Mouse (Mus musculus): Measurements from ENCODE around the gene Slc39a13. TPM values are rescaled to one million over a fixed set of nuclear protein-coding genes. Genes with fewer than 3 reads are reported as not detected.
"Not testable (repeated sequence)": the region's sequence is repeated elsewhere in the genome, so short reads cannot be mapped to it uniquely, and the experiment has no call there.

The Slc39a13 gene
- polyA plus RNA-seq, 1 experiment from 2014 or later: 19.7 TPM

DNA sequence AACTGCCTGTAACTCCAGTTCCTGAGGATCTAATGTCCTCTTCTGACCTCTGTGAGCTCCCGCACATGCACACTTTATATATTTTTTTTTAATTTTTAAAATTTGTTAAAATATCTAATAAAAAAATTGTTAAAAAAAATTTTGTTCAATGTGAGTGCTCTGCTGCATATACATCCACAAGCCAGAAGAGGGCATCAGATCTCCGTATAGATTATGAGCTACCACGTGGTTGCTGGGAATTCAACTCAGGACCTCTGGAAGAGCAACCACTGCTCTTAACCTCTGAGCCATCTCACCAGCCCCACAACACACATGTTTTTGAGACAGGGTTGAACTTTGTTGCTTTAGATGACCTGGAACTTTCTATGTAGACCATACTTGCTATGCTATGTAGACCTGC, 37.2 kb downstream of the Slc39a13 start:
- Histone ChIP-seq H3K9me3 (replicated peaks) (no peaks in the 10 kb centered on the region), H3K4me3 (no peak overlapping the region), H3K27ac (no peak overlapping the region), H3K4me1 (no peaks in the 10 kb centered on the region), H3K4me2 (no peak overlapping the region), H3K9ac (no peak overlapping the region), H3K27me3 (no peaks in the 10 kb centered on the region), H3K36me3 (ENCODE audit: poor library complexity, severe bottlenecking) (no peaks in the 10 kb centered on the region)
- WGBS: 19% methylated on average over 3 of the region's 3 CpGs
- no peak for ATAC-seq

DNA sequence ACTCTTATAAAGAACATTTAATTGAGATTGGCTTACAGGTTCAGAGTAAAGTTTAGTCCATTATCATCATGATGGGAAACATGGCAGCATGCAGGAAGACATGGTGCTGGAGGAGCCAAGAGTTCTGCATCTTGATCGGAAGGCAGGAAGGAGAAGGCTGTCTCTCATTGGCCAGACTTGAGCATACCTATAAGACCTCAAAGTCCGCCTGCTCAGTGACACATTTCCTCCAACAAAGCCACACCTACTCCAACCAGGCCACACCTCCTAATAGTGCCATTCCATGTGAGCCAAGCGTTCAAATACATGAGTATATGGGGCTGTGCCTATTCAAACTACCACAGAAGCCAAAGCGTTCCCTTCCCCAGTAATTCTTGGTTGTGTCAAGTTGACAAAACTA, 39.0 kb downstream of the Slc39a13 start:
- no peaks in the 10 kb centered on the region for H3K36me3 ChIP-seq (ENCODE audit: poor library complexity, severe bottlenecking)
- H3K9ac ChIP-seq: no peak overlapping the region
- H3K9me3 ChIP-seq (replicated peaks): no peaks in the 10 kb centered on the region
- no peak overlapping the region for H3K27ac ChIP-seq
- no peak overlapping the region for H3K4me2 ChIP-seq
- ATAC-seq: no peak
- H3K4me3 ChIP-seq: no peak overlapping the region
- no peaks in the 10 kb centered on the region for H3K4me1 ChIP-seq
- H3K27me3 ChIP-seq: no peaks in the 10 kb centered on the region
- WGBS: 80% methylated on average over 4 of the region's 4 CpGs

DNA sequence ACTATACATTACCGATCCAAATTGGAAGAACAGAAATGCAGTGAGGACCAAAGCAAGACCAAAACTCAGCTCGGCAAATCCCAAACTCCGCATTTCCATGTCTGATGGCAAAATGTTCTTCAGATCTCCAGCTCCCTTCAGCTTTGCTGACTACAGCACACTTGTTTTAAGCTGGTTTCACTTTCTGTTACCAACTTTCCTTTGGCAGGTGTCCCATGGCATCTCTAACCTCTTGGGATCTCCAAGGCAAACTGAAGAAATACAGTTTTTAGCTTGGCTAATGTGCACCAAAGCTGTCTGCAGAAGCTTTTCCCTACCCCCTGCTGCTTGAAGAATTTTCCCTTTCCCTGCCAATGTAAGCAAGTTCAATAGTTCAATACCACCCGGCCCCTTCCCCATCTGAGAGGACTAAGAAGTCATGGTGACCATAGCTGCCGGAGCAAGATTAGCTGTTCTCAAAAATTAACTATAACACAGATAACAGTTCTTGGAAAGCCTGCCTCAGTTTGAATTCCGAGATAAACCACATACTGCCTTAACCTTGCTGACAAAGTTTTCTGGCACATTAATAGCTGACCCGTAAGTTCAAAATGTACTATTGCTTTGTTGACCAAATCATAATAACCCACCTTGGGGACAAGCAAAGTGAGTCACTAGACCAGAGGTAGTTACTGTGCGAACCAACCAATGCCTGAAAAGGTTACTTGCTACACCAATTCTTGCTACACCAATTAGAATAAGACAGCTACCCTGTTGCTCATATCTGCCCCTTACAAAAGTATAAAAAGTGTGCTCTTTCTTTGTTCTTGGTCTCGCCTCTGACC, 42.6 kb downstream of the Slc39a13 start:
- no peak overlapping the region for H3K9ac ChIP-seq
- no peak overlapping the region for H3K4me3 ChIP-seq
- H3K4me1 ChIP-seq: no peaks in the 10 kb centered on the region
- WGBS: 86% methylated on average over 9 of the region's 9 CpGs
- H3K4me2 ChIP-seq: no peak overlapping the region
- H3K27me3 ChIP-seq: no peaks in the 10 kb centered on the region
- no peak overlapping the region for H3K27ac ChIP-seq
- no peaks in the 10 kb centered on the region for H3K36me3 ChIP-seq (ENCODE audit: poor library complexity, severe bottlenecking)
- H3K9me3 ChIP-seq (replicated peaks): no peaks in the 10 kb centered on the region
- ATAC-seq: no peak

DNA sequence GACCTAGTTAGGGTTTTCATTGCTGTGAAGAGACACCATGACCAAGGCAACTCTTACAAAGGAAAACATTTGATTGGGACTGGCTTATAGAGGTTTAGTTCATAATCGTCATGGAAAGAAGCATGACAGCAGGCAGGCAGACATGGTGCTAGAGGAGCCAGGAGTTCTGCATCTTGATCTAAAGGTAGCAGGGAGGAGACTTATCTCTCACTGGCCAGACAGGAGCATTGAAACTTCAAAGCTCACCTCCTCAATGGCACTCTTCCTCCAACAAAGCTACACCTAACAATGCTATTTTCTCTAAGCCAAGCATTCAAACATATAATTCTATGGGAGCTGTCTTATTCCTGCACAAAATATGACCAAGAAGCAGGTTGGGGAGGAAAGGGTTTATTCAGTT, 43.7 kb downstream of the Slc39a13 start:
- no peak for ATAC-seq
- H3K27ac ChIP-seq: no peak overlapping the region
- no peak overlapping the region for H3K4me3 ChIP-seq
- H3K27me3 ChIP-seq: no peaks in the 10 kb centered on the region
- 87% methylated on average over 1 of the region's 1 CpGs for WGBS
- no peak overlapping the region for H3K4me2 ChIP-seq
- H3K9ac ChIP-seq: no peak overlapping the region
- H3K9me3 ChIP-seq (replicated peaks): no peaks in the 10 kb centered on the region
- H3K4me1 ChIP-seq: no peaks in the 10 kb centered on the region
- H3K36me3 ChIP-seq (ENCODE audit: poor library complexity, severe bottlenecking): no peaks in the 10 kb centered on the region

DNA sequence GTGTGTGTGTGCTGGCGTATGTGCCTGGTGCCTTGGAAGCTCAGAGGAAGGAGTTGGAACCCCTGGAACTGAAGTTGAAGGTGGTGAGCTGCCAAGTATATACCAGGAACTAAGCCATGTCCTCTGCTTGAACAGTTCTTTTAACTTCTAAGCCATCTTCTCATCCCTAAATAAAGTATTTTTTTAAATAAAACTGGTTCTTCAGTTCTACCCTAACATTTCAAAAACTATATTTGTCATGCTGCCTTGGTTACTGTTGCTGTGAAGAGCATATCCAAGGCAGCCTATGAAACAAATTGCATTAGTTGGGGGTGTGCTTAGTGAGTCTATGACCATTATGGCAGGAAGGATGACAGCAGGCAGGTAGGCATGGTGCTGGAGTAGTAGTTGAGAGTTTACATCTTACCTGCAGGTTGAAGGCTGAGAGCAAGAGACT, 45.1 kb downstream of the Slc39a13 start:
- Histone ChIP-seq H3K9me3 (replicated peaks) (no peaks in the 10 kb centered on the region), H3K4me3 (no peak overlapping the region), H3K27me3 (no peaks in the 10 kb centered on the region), H3K4me1 (no peaks in the 10 kb centered on the region), H3K36me3 (ENCODE audit: poor library complexity, severe bottlenecking) (peaks cover 5% of the 10 kb centered on the region), H3K9ac (no peak overlapping the region), H3K27ac (no peak overlapping the region), H3K4me2 (no peak overlapping the region)
- WGBS: 88% methylated on average over 1 of the region's 1 CpGs
- ATAC-seq: no peak

DNA sequence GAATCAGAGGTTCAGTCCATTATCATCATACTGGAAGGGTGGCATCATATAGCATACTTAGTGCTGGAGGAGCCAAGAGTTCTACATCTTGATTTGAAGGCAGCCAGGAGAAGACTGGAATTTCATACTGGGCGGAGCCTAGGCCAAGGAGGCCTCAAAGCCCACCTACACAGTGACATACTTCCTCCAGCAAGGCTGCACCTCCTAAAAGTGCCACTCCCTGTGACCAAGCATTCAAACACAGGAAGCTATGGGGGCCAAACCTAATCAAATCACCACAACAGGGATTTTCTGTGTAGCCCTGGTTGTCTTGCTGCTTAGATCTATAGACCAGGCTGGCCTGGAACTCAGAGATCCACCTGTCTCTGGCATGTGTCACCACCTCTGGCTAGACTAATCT, 46.3 kb downstream of the Slc39a13 start:
- H3K27me3 ChIP-seq: no peaks in the 10 kb centered on the region
- ATAC-seq: no peak
- peaks cover 12% of the 10 kb centered on the region for H3K36me3 ChIP-seq (ENCODE audit: poor library complexity, severe bottlenecking)
- no peak overlapping the region for H3K4me2 ChIP-seq
- WGBS: 100% methylated on average over 1 of the region's 1 CpGs
- H3K4me3 ChIP-seq: no peak overlapping the region
- H3K27ac ChIP-seq: no peak overlapping the region
- H3K4me1 ChIP-seq: no peaks in the 10 kb centered on the region
- no peak overlapping the region for H3K9ac ChIP-seq
- no peaks in the 10 kb centered on the region for H3K9me3 ChIP-seq (replicated peaks)

DNA sequence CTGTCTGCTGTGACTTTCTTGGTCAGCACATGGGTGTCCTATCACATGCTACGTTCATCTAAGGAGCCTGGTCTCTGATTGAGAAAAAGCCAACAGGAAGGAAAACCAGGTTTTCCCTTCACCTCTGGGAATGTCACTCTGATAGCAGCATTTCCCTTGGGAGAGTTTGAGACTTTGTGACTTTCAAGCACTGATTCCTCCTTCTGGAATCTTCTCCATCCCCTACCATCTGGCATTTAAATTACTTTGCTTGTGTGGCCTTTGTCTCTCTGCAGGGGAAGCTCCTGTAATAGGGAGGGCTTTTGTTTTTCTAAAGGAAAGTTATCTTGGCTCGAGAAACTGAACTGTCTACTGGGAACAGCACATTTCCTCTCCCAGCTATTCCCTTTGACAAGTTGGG, 47.1 kb downstream of the Slc39a13 start:
- ATAC-seq: no peak
- H3K4me3 ChIP-seq: no peak overlapping the region
- H3K9ac ChIP-seq: no peak overlapping the region
- no peaks in the 10 kb centered on the region for H3K27me3 ChIP-seq
- no peak overlapping the region for H3K27ac ChIP-seq
- no peaks in the 10 kb centered on the region for H3K4me1 ChIP-seq
- H3K36me3 ChIP-seq (ENCODE audit: poor library complexity, severe bottlenecking): peaks cover 12% of the 10 kb centered on the region
- 68% methylated on average over 2 of the region's 2 CpGs for WGBS
- no peaks in the 10 kb centered on the region for H3K9me3 ChIP-seq (replicated peaks)
- H3K4me2 ChIP-seq: no peak overlapping the region

DNA sequence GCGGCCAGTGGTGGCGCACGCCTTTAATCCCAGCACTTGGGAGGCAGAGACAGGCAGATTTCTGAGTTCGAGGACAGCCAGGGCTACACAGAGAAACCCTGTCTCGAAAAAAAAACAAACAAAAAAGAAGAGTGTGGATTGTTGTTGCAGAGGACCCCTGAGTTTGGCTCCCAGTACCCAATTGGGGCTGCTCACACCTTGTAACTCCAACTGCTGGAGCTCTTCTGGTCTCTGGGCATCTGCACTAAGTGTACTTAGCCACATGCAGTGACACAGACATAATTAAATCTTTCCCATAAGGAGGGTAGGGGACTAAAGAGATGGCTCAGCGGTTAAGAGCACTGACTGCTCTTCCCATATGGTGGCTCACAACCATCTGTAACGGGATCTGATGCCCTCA, 48.0 kb downstream of the Slc39a13 start:
- WGBS: 95% methylated on average over 7 of the region's 7 CpGs
- not testable (repeated sequence) for H3K27me3 ChIP-seq; H3K9ac ChIP-seq; ATAC-seq; H3K4me1 ChIP-seq; H3K9me3 ChIP-seq (replicated peaks); H3K27ac ChIP-seq; H3K4me2 ChIP-seq; H3K4me3 ChIP-seq
- H3K36me3 ChIP-seq (ENCODE audit: poor library complexity, severe bottlenecking): peaks cover 18% of the 10 kb centered on the region

DNA sequence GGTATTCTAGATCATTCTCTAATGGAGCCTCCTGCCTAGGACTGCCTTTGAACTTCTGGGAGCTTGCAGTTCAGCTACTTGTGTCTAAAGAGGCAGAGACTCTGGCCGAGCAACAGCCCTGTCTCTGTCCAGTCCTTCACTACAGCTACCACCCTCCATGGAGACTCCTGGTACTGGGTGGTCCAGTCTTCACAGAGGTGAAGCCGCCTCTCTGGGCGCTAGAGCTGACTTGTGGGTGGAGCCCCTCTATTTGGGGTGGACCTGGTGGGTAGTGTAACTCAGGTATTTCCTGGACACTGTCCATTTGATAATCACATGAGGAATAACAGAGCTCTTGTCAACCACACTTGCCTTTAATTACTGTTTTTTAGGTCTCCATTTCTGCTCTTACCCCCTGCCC, 50.3 kb downstream of the Slc39a13 start:
- no peak for ATAC-seq
- no peak overlapping the region for H3K4me2 ChIP-seq
- WGBS: 94% methylated on average over 3 of the region's 3 CpGs
- H3K27me3 ChIP-seq: no peaks in the 10 kb centered on the region
- no peaks in the 10 kb centered on the region for H3K9me3 ChIP-seq (replicated peaks)
- no peak overlapping the region for H3K27ac ChIP-seq
- H3K9ac ChIP-seq: no peak overlapping the region
- no peaks in the 10 kb centered on the region for H3K4me1 ChIP-seq
- H3K4me3 ChIP-seq: no peak overlapping the region
- H3K36me3 ChIP-seq (ENCODE audit: poor library complexity, severe bottlenecking): peaks cover 37% of the 10 kb centered on the region

DNA sequence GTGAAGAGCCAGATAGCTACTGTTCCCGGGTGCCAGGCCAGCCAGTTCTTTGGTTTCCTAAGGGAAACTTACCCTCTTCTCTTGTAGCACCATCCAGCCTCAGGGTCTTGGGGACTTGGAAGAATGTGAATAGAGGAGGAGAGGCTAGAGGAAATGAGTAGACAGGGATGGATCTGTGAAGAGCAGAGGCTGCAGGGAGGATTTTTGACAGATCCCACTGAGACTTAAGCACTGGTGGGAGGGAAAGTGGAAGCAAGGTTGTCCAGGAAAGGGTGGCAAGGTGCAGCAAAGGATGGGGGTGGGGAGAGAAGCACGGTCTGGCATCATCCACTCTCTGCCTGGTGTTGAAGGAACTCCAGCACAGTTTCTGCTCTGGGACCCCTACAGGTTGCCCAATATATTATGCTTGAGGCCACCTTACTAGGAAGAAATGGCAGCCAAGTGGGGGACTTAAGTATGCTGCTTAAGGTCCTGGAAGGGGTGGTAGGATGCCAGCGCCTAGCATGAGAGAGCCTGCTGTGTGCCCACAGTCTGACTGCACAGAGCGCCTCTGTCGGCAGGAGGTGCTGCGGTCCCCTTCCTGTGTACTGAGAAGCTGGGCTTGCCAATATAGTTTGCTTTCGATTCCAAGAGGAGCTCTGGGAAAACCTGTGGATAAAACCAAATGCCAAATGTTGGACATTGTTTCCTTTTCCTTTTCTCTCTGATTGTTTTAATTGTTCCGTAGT, 52.0 kb downstream of the Slc39a13 start:
- no peak for ATAC-seq
- Histone ChIP-seq H3K9ac (no peak overlapping the region), H3K36me3 (ENCODE audit: poor library complexity, severe bottlenecking) (peaks cover 54% of the 10 kb centered on the region), H3K4me2 (no peak overlapping the region), H3K4me1 (no peaks in the 10 kb centered on the region), H3K27ac (no peak overlapping the region), H3K27me3 (no peaks in the 10 kb centered on the region), H3K9me3 (replicated peaks) (no peaks in the 10 kb centered on the region), H3K4me3 (no peak overlapping the region)
- WGBS: 84% methylated on average over 8 of the region's 8 CpGs

DNA sequence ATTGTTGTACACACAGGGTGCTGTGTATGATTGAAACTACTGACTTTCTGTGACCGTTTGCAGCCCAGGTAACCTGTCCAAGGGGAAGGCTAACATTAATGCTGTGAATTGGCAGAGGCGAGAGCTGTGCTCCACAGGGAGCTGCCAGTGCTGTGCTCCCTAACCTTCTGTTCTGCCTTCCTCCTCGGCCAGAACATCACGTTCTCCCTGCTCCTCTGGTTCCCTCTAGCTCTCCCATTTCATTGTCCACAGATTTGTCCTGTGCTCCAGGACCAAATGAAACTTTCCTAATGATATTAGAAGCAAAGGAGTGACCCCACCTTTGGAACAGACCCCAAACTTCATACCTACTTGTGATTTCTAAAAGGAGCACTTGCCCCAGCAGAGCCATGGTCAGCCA, 54.8 kb downstream of the Slc39a13 start:
- Histone ChIP-seq H3K4me1 (no peaks in the 10 kb centered on the region), H3K36me3 (ENCODE audit: poor library complexity, severe bottlenecking) (peaks cover 75% of the 10 kb centered on the region), H3K9ac (no peak overlapping the region), H3K27ac (no peak overlapping the region), H3K4me2 (no peak overlapping the region), H3K27me3 (no peaks in the 10 kb centered on the region), H3K4me3 (no peak overlapping the region), H3K9me3 (replicated peaks) (no peaks in the 10 kb centered on the region)
- 84% methylated on average over 4 of the region's 4 CpGs for WGBS
- ATAC-seq: no peak

DNA sequence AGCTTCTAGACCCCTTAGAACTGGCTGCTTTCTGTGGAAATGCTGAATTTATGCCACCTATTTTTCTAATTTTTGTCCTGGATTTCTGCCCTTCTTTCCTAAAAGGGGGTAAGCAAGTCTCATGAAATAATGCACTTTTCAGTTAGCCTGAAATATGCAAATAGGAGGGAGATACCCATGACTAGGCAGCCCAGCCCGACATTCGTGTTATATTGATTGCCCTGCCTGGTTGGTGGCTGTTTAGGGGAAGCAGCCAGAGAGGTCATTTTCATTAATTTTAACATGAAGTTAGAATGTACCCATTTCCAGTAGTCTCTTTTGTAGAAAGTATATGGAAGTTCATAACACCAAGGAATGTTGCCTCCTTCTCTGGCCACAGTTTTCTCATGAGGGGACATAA, 56.3 kb downstream of the Slc39a13 start:
- H3K27ac ChIP-seq: no peak overlapping the region
- no peak overlapping the region for H3K4me3 ChIP-seq
- H3K4me1 ChIP-seq: no peaks in the 10 kb centered on the region
- 95% methylated on average over 2 of the region's 2 CpGs for WGBS
- no peaks in the 10 kb centered on the region for H3K27me3 ChIP-seq
- H3K9me3 ChIP-seq (replicated peaks): no peaks in the 10 kb centered on the region
- H3K4me2 ChIP-seq: no peak overlapping the region
- peaks cover 81% of the 10 kb centered on the region for H3K36me3 ChIP-seq (ENCODE audit: poor library complexity, severe bottlenecking)
- ATAC-seq: no peak
- no peak overlapping the region for H3K9ac ChIP-seq
